Comparison of ENCODE assay signal across 28 mouse cellular contexts in genomic region chr3:30038545-30038944, GRCm38 (mm10).
"Had no signal": no experiment of that assay in that cellular context is flagged by ENCODE, and none has a peak within 500 bp of the region (broad histone marks: within the 10 kb centered on the region; RNA-seq: fewer than 3 reads in every experiment).

No protein-coding gene starts in this region.

- H3K4me2 ChIP-seq: embryonic facial prominence, embryonic 12.5 days; embryonic facial prominence, embryonic 13.5 days; embryonic facial prominence, embryonic 15.5 days; forebrain, embryonic 12.5 days; forebrain, embryonic 13.5 days; forebrain, embryonic 15.5 days had no signal

- ATAC-seq: forebrain, embryonic 13.5 days; forebrain, embryonic 14.5 days; forebrain, embryonic 15.5 days; forebrain, embryonic 16.5 days; forebrain, postnatal 0 days had no signal

- H3K27ac ChIP-seq: embryonic facial prominence, embryonic 10.5 days; embryonic facial prominence, embryonic 12.5 days; embryonic facial prominence, embryonic 13.5 days; embryonic facial prominence, embryonic 15.5 days; forebrain, embryonic 10.5 days; forebrain, embryonic 12.5 days; forebrain, embryonic 13.5 days; forebrain, embryonic 15.5 days; gastrocnemius, adult 2 months had no signal

- H3K9ac ChIP-seq: embryonic facial prominence, embryonic 12.5 days; embryonic facial prominence, embryonic 13.5 days; embryonic facial prominence, embryonic 15.5 days; forebrain, embryonic 12.5 days; forebrain, embryonic 13.5 days; forebrain, embryonic 15.5 days; forebrain, postnatal 0 days had no signal

- H3K4me1 ChIP-seq: embryonic facial prominence, embryonic 10.5 days; embryonic facial prominence, embryonic 12.5 days; embryonic facial prominence, embryonic 13.5 days; embryonic facial prominence, embryonic 15.5 days; forebrain, embryonic 10.5 days; forebrain, embryonic 12.5 days; forebrain, embryonic 13.5 days; forebrain, embryonic 15.5 days had no signal

- H3K9me3 ChIP-seq: embryonic facial prominence, embryonic 10.5 days; embryonic facial prominence, embryonic 12.5 days; embryonic facial prominence, embryonic 13.5 days; embryonic facial prominence, embryonic 15.5 days; forebrain, embryonic 10.5 days; forebrain, embryonic 12.5 days; forebrain, embryonic 13.5 days had no signal

- DNase-seq: cerebellum, adult 2 months; cerebellum, adult 8-10 months; cerebellum, adult 9-10 months; cerebellum, adult 9-11 months; cerebellum, postnatal 10 days; cerebellum, postnatal 14 days; cerebellum, postnatal 25 days; cerebellum, postnatal 36 days; embryo, embryonic 11 days; forebrain, postnatal 0 days; gastrocnemius, adult 2 months; gastrocnemius, postnatal 10 days; gastrocnemius, postnatal 14 days; gastrocnemius, postnatal 25 days; gastrocnemius, postnatal 36 days; heart, adult 11 months; heart, adult 18-20 months had no signal

- H3K36me3 ChIP-seq: embryonic facial prominence, embryonic 10.5 days; embryonic facial prominence, embryonic 12.5 days; embryonic facial prominence, embryonic 13.5 days; embryonic facial prominence, embryonic 15.5 days; forebrain, embryonic 10.5 days; forebrain, embryonic 12.5 days; forebrain, embryonic 15.5 days had no signal

- H3K27me3 ChIP-seq: embryonic facial prominence, embryonic 12.5 days; embryonic facial prominence, embryonic 13.5 days; embryonic facial prominence, embryonic 15.5 days; forebrain, embryonic 12.5 days; forebrain, embryonic 13.5 days; forebrain, embryonic 15.5 days had no signal

- H3K4me3 ChIP-seq: embryonic facial prominence, embryonic 10.5 days; embryonic facial prominence, embryonic 12.5 days; embryonic facial prominence, embryonic 13.5 days; embryonic facial prominence, embryonic 15.5 days; erythroblast, embryonic 14.5 days; forebrain, embryonic 10.5 days; forebrain, embryonic 12.5 days; forebrain, embryonic 13.5 days; forebrain, embryonic 15.5 days; gastrocnemius, adult 2 months had no signal
